In genomic region chr16:23780440-23781231, GRCm38 (mm10) we compare ENCODE assay signal across 11 mouse cellular contexts.
DNase-seq lines count a peak whose midpoint lies in the region; ATAC-seq and TF ChIP-seq lines count a peak whose summit lies in the region.
"Had no signal": no experiment of that assay in that cellular context is flagged by ENCODE, and none has a peak within 500 bp of the region (broad histone marks: within the 10 kb centered on the region; RNA-seq: fewer than 3 reads in every experiment).

No protein-coding gene starts in this region.

- H3K4me1 ChIP-seq in embryonic facial prominence, embryonic 13.5 days = peaks cover 25% of the 10 kb centered on the region
- H3K4me1 ChIP-seq in embryonic facial prominence, embryonic 10.5 days = peaks cover 5% of the 10 kb centered on the region
- H3K4me1 ChIP-seq in kidney, embryonic 14.5 days (ENCODE audit: control insufficient read depth, insufficient read depth, low read length) = peaks cover 8% of the 10 kb centered on the region; the same call in 1 of the 2 replicates
- peaks cover 4% of the 10 kb centered on the region for H3K4me1 ChIP-seq in kidney, embryonic 16.5 days (ENCODE audit: insufficient read depth, low read length)
- no peaks in the 10 kb centered on the region for H3K4me1 ChIP-seq in midbrain, postnatal 0 days (ENCODE audit: insufficient read depth, low read length)
- no peaks in the 10 kb centered on the region for H3K4me1 ChIP-seq in midbrain, embryonic 10.5 days
- no peaks in the 10 kb centered on the region for H3K4me1 ChIP-seq in neural tube, embryonic 15.5 days
- H3K4me1 ChIP-seq: heart, embryonic 15.5 days had no signal

- no peak for DNase-seq in embryonic facial prominence, embryonic 10.5 days (ENCODE audit: low spot score)
- DNase-seq in midbrain, postnatal 0 days (ENCODE audit: low spot score) = peak; percentile 8
- no peak for DNase-seq in midbrain, embryonic 10.5 days (ENCODE audit: low spot score)
- DNase-seq in spleen, postnatal 14 days (ENCODE audit: low spot score in 2 of 2) = no peak
- DNase-seq: cerebellum, postnatal 36 days had no signal

- peak overlapping the region; percentile 30 for H3K4me2 ChIP-seq in embryonic facial prominence, embryonic 13.5 days
- peak overlapping the region; percentile 17; the same call in 1 of the 2 replicates for H3K4me2 ChIP-seq in kidney, embryonic 14.5 days (replicated peaks; ENCODE audit: low read depth, low read length)
- H3K4me2 ChIP-seq in kidney, embryonic 16.5 days (replicated peaks; ENCODE audit: low read depth, low read length) = no peak overlapping the region
- H3K4me2 ChIP-seq in midbrain, postnatal 0 days (ENCODE audit: low read depth, low read length, poor library complexity, severe bottlenecking) = no peak overlapping the region
- H3K4me2 ChIP-seq in neural tube, embryonic 15.5 days = no peak overlapping the region
- H3K4me2 ChIP-seq: heart, embryonic 15.5 days had no signal

- TF ChIP-seq CTCF in midbrain, postnatal 0 days (IDR thresholded peaks at IDR 0.05) = no peak

- no peak overlapping the region for H3K9ac ChIP-seq in embryonic facial prominence, embryonic 13.5 days
- H3K9ac ChIP-seq in kidney, embryonic 14.5 days (ENCODE audit: low read depth, low read length) = no peak overlapping the region
- no peak overlapping the region for H3K9ac ChIP-seq in kidney, embryonic 16.5 days (replicated peaks; ENCODE audit: low read length)
- H3K9ac ChIP-seq in midbrain, postnatal 0 days (replicated peaks; ENCODE audit: low read length, poor library complexity, severe bottlenecking) = no peak overlapping the region
- no peak overlapping the region for H3K9ac ChIP-seq in neural tube, embryonic 15.5 days (replicated peaks)
- H3K9ac ChIP-seq: heart, embryonic 15.5 days had no signal

- H3K9me3 ChIP-seq in embryonic facial prominence, embryonic 13.5 days = no peaks in the 10 kb centered on the region
- H3K9me3 ChIP-seq in embryonic facial prominence, embryonic 10.5 days = no peaks in the 10 kb centered on the region
- H3K9me3 ChIP-seq in kidney, embryonic 14.5 days (ENCODE audit: control insufficient read depth, low read length) = no peaks in the 10 kb centered on the region; the same call in 1 of the 2 replicates
- H3K9me3 ChIP-seq in kidney, embryonic 16.5 days (ENCODE audit: low read length) = no peaks in the 10 kb centered on the region
- H3K9me3 ChIP-seq in midbrain, postnatal 0 days (ENCODE audit: low read length) = no peaks in the 10 kb centered on the region
- H3K9me3 ChIP-seq in midbrain, embryonic 10.5 days (replicated peaks) = no peaks in the 10 kb centered on the region
- no peaks in the 10 kb centered on the region for H3K9me3 ChIP-seq in neural tube, embryonic 15.5 days (replicated peaks)
- H3K9me3 ChIP-seq: heart, embryonic 15.5 days had no signal

- H3K4me3 ChIP-seq in embryonic facial prominence, embryonic 13.5 days = no peak overlapping the region
- H3K4me3 ChIP-seq in embryonic facial prominence, embryonic 10.5 days = no peak overlapping the region
- no peak overlapping the region for H3K4me3 ChIP-seq in kidney, embryonic 14.5 days (ENCODE audit: low read length)
- H3K4me3 ChIP-seq in kidney, embryonic 16.5 days (ENCODE audit: low read length) = no peak overlapping the region
- no peak overlapping the region for H3K4me3 ChIP-seq in midbrain, postnatal 0 days (ENCODE audit: low read depth, low read length)
- H3K4me3 ChIP-seq in midbrain, embryonic 10.5 days = no peak overlapping the region
- H3K4me3 ChIP-seq in neural tube, embryonic 15.5 days (replicated peaks) = no peak overlapping the region
- H3K4me3 ChIP-seq: heart, embryonic 15.5 days had no signal

- no peak for ATAC-seq in embryonic facial prominence, embryonic 13.5 days (ENCODE audit: insufficient number of reproducible peaks, insufficient read depth, low FRiP score, low TSS enrichment, low read depth)
- ATAC-seq in kidney, embryonic 14.5 days (ENCODE audit: low FRiP score, low TSS enrichment) = peak; percentile 73
- no peak for ATAC-seq in kidney, embryonic 16.5 days (ENCODE audit: low FRiP score, low TSS enrichment)
- peak; percentile 38; the same call in 1 of the 2 replicates for ATAC-seq in midbrain, postnatal 0 days (ENCODE audit: low FRiP score)
- ATAC-seq in neural tube, embryonic 15.5 days (ENCODE audit: low FRiP score) = 0 out of 2 replicates have a peak, but pooled peaks have one; percentile 35

- WGBS in embryonic facial prominence, embryonic 13.5 days = 45% methylated on average over 14 of the region's 14 CpGs
- 84% methylated on average over 14 of the region's 14 CpGs for WGBS in embryonic facial prominence, embryonic 10.5 days
- WGBS in kidney, embryonic 14.5 days = 22% methylated on average over 14 of the region's 14 CpGs
- 30% methylated on average over 14 of the region's 14 CpGs for WGBS in kidney, embryonic 16.5 days
- 78% methylated on average over 14 of the region's 14 CpGs for WGBS in midbrain, postnatal 0 days
- 85% methylated on average over 14 of the region's 14 CpGs for WGBS in midbrain, embryonic 10.5 days
- 68% methylated on average over 14 of the region's 14 CpGs for WGBS in neural tube, embryonic 15.5 days

- no peaks in the 10 kb centered on the region for H3K27me3 ChIP-seq in embryonic facial prominence, embryonic 13.5 days
- no peaks in the 10 kb centered on the region for H3K27me3 ChIP-seq in embryonic facial prominence, embryonic 10.5 days (replicated peaks; ENCODE audit: low read depth, poor library complexity, severe bottlenecking)
- H3K27me3 ChIP-seq in kidney, embryonic 14.5 days (ENCODE audit: control insufficient read depth, insufficient read depth, low read length) = no peaks in the 10 kb centered on the region
- H3K27me3 ChIP-seq in kidney, embryonic 16.5 days (ENCODE audit: insufficient read depth, low read length) = no peaks in the 10 kb centered on the region
- H3K27me3 ChIP-seq in midbrain, postnatal 0 days (ENCODE audit: insufficient read depth, low read length) = no peaks in the 10 kb centered on the region
- no peaks in the 10 kb centered on the region for H3K27me3 ChIP-seq in midbrain, embryonic 10.5 days (ENCODE audit: low read depth, poor library complexity, severe bottlenecking)
- no peaks in the 10 kb centered on the region for H3K27me3 ChIP-seq in neural tube, embryonic 15.5 days (replicated peaks)
- H3K27me3 ChIP-seq: heart, embryonic 15.5 days had no signal

- H3K36me3 ChIP-seq in embryonic facial prominence, embryonic 13.5 days = no peaks in the 10 kb centered on the region
- no peaks in the 10 kb centered on the region for H3K36me3 ChIP-seq in embryonic facial prominence, embryonic 10.5 days (replicated peaks)
- H3K36me3 ChIP-seq in kidney, embryonic 14.5 days (ENCODE audit: control insufficient read depth, insufficient read depth, low read length) = no peaks in the 10 kb centered on the region
- H3K36me3 ChIP-seq in kidney, embryonic 16.5 days (ENCODE audit: insufficient read depth, low read length) = no peaks in the 10 kb centered on the region
- no peaks in the 10 kb centered on the region for H3K36me3 ChIP-seq in midbrain, postnatal 0 days (ENCODE audit: insufficient read depth, low read length)
- no peaks in the 10 kb centered on the region for H3K36me3 ChIP-seq in midbrain, embryonic 10.5 days
- H3K36me3 ChIP-seq in neural tube, embryonic 15.5 days = no peaks in the 10 kb centered on the region
- H3K36me3 ChIP-seq: heart, embryonic 15.5 days had no signal

- no peak overlapping the region for H3K27ac ChIP-seq in embryonic facial prominence, embryonic 13.5 days
- H3K27ac ChIP-seq in embryonic facial prominence, embryonic 10.5 days (replicated peaks) = no peak overlapping the region
- no peak overlapping the region for H3K27ac ChIP-seq in kidney, embryonic 14.5 days (ENCODE audit: low read depth, low read length)
- H3K27ac ChIP-seq in kidney, embryonic 16.5 days (ENCODE audit: low read length) = no peak overlapping the region
- no peak overlapping the region for H3K27ac ChIP-seq in midbrain, postnatal 0 days (ENCODE audit: low read depth, low read length)
- H3K27ac ChIP-seq in midbrain, embryonic 10.5 days (replicated peaks) = no peak overlapping the region
- no peak overlapping the region for H3K27ac ChIP-seq in neural tube, embryonic 15.5 days (replicated peaks)
- H3K27ac ChIP-seq: heart, embryonic 15.5 days; macrophage had no signal

Comparison
In these comparisons a context has a peak if more than half of its experiments do, and no peak if none do; other contexts are left out.
1. ATAC-seq: peak in kidney, embryonic 14.5 days (single experiment), midbrain, postnatal 0 days (single experiment) and neural tube, embryonic 15.5 days (single experiment); none in embryonic facial prominence, embryonic 13.5 days (single experiment) and kidney, embryonic 16.5 days (single experiment).
2. H3K4me2 ChIP-seq: peak in embryonic facial prominence, embryonic 13.5 days (single experiment) and kidney, embryonic 14.5 days (single experiment); none in kidney, embryonic 16.5 days (single experiment), midbrain, postnatal 0 days (single experiment) and neural tube, embryonic 15.5 days (single experiment).